Mouse (Mus musculus): ENCODE data around the gene Maml2.

DNA sequence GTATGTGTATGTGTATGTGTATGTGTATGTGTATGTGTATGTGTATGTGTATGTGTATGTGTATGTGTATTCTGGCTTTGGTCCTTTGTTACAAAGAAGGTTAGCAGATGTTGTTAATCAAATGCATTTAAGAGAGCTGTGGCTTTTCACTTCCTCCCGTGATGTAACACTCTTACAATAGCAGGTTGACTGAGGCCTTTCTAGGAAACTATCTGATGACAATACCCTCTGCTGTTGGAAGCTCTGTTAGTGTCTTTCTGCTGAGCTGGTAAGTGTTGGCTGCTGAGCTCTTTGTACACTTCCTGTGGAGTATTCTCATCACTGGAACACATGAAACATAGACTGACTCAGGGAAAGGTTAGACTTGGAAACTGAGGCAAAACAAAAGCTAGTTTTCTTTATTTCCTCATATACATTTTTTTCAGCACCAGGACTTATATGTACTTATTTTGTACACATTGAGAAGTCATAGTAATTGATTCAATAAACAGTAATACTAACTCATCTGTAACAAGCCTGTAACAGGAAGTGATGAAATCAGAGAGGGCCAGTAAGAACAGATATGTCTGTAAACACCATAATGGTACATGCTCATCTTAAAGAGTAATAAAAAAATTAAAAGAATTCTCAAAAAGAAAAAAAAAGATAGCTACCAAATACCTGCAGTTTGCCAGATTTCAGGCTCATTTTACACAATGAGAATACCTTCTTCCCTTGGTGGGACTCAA lies 145.9 kb downstream of the Maml2 start:
- TF ChIP-seq CTCF (conservative IDR thresholded peaks at IDR 0.05; ENCODE audit: low read length) = no peak
- TF ChIP-seq NANOG (IDR thresholded peaks at IDR 0.05; ENCODE audit: borderline replicate concordance, low read length) = no peak

All from E14TG2a.4 (cell line).